ENCODE assay signal across 21 mouse cellular contexts in genomic region chr1:88601801-88602200, GRCm38 (mm10).
DNase-seq lines count a peak whose midpoint lies in the region; ATAC-seq lines count a peak whose summit lies in the region.
"Had no signal": no experiment of that assay in that cellular context is flagged by ENCODE, and none has a peak within 500 bp of the region (broad histone marks: within the 10 kb centered on the region; RNA-seq: fewer than 3 reads in every experiment).

No protein-coding gene starts in this region.

- WGBS in midbrain, embryonic 11.5 days: 78% methylated on average over 8 of the region's 8 CpGs
- WGBS in midbrain, embryonic 16.5 days: 91% methylated on average over 7 of the region's 8 CpGs

- no peak overlapping the region for H3K4me2 ChIP-seq in midbrain, embryonic 11.5 days
- no peak overlapping the region for H3K4me2 ChIP-seq in midbrain, embryonic 16.5 days (ENCODE audit: low read length)
- H3K4me2 ChIP-seq: embryonic facial prominence, embryonic 12.5 days; embryonic facial prominence, embryonic 15.5 days; forebrain, embryonic 12.5 days; forebrain, embryonic 15.5 days; heart, embryonic 11.5 days; hindbrain, embryonic 13.5 days had no signal

- no peaks in the 10 kb centered on the region for H3K9me3 ChIP-seq in midbrain, embryonic 11.5 days (ENCODE audit: control insufficient read depth, low read length)
- no peaks in the 10 kb centered on the region for H3K9me3 ChIP-seq in midbrain, embryonic 16.5 days (replicated peaks; ENCODE audit: control insufficient read depth, low read length, poor library complexity, severe bottlenecking)
- H3K9me3 ChIP-seq: embryonic facial prominence, embryonic 12.5 days; embryonic facial prominence, embryonic 15.5 days; forebrain, embryonic 12.5 days; forebrain, embryonic 15.5 days; hindbrain, embryonic 10.5 days; hindbrain, embryonic 13.5 days had no signal

- H3K9ac ChIP-seq in midbrain, embryonic 11.5 days (ENCODE audit: low read length): no peak overlapping the region
- no peak overlapping the region for H3K9ac ChIP-seq in midbrain, embryonic 16.5 days (ENCODE audit: low read depth, low read length)
- H3K9ac ChIP-seq: embryonic facial prominence, embryonic 12.5 days; embryonic facial prominence, embryonic 15.5 days; forebrain, embryonic 12.5 days; forebrain, embryonic 15.5 days; hindbrain, embryonic 13.5 days had no signal

- H3K4me1 ChIP-seq in midbrain, embryonic 11.5 days (ENCODE audit: control insufficient read depth, insufficient read depth, low read length): no peaks in the 10 kb centered on the region
- H3K4me1 ChIP-seq in midbrain, embryonic 16.5 days (ENCODE audit: control insufficient read depth, insufficient read depth, low read length): no peaks in the 10 kb centered on the region
- H3K4me1 ChIP-seq: embryonic facial prominence, embryonic 12.5 days; forebrain, embryonic 12.5 days; forebrain, embryonic 15.5 days; hindbrain, embryonic 13.5 days had no signal

- no peaks in the 10 kb centered on the region for H3K27me3 ChIP-seq in midbrain, embryonic 11.5 days (ENCODE audit: control insufficient read depth, insufficient read depth, low read length)
- no peaks in the 10 kb centered on the region for H3K27me3 ChIP-seq in midbrain, embryonic 16.5 days (ENCODE audit: control insufficient read depth, insufficient read depth, low read depth, low read length)
- H3K27me3 ChIP-seq: embryonic facial prominence, embryonic 12.5 days; embryonic facial prominence, embryonic 15.5 days; forebrain, embryonic 12.5 days; forebrain, embryonic 15.5 days; hindbrain, embryonic 13.5 days had no signal

- no peak for ATAC-seq in midbrain, embryonic 11.5 days (ENCODE audit: low FRiP score)
- no peak for ATAC-seq in midbrain, embryonic 16.5 days
- peak; percentile 85 for ATAC-seq in CD4-positive, CD25-positive, alpha-beta regulatory T cell, adult 4 months
- ATAC-seq in inflammation-experienced regulatory T-cells, adult 6 months: peak; percentile 58
- no peak for ATAC-seq in erythroid progenitor cell, adult 5-6 weeks (replicated peaks; ENCODE audit: low FRiP score, poor library complexity, severe bottlenecking)
- ATAC-seq: forebrain, embryonic 15.5 days; hindbrain, embryonic 16.5 days; intestine, embryonic 16.5 days had no signal

- H3K36me3 ChIP-seq in midbrain, embryonic 11.5 days (ENCODE audit: control insufficient read depth, insufficient read depth, low read length): no peaks in the 10 kb centered on the region
- H3K36me3 ChIP-seq in midbrain, embryonic 16.5 days (ENCODE audit: control insufficient read depth, insufficient read depth, low read length): no peaks in the 10 kb centered on the region
- H3K36me3 ChIP-seq: embryonic facial prominence, embryonic 12.5 days; embryonic facial prominence, embryonic 15.5 days; forebrain, embryonic 12.5 days; forebrain, embryonic 15.5 days; hindbrain, embryonic 10.5 days; hindbrain, embryonic 13.5 days had no signal

- no peak overlapping the region for H3K4me3 ChIP-seq in midbrain, embryonic 11.5 days (ENCODE audit: low read depth, low read length)
- no peak overlapping the region for H3K4me3 ChIP-seq in midbrain, embryonic 16.5 days (ENCODE audit: low read depth, low read length)
- H3K4me3 ChIP-seq: embryonic facial prominence, embryonic 12.5 days; embryonic facial prominence, embryonic 15.5 days; forebrain, embryonic 12.5 days; forebrain, embryonic 15.5 days; hindbrain, embryonic 10.5 days; hindbrain, embryonic 13.5 days had no signal

- peak; percentile 45 for DNase-seq in midbrain, embryonic 11.5 days (ENCODE audit: low spot score, missing footprints)
- no peak for DNase-seq in spleen, adult 18-20 months
- DNase-seq: adrenal gland, adult 2 months; adrenal gland, postnatal 14 days; cerebellum, adult 11 months; cerebellum, postnatal 25 days; gastrocnemius, postnatal 10 days; gastrocnemius, postnatal 36 days had no signal

- no peak overlapping the region for H3K27ac ChIP-seq in midbrain, embryonic 11.5 days (ENCODE audit: low read depth, low read length)
- H3K27ac ChIP-seq in midbrain, embryonic 16.5 days (ENCODE audit: low read length): no peak overlapping the region
- H3K27ac ChIP-seq: embryonic facial prominence, embryonic 12.5 days; embryonic facial prominence, embryonic 15.5 days; forebrain, embryonic 12.5 days; forebrain, embryonic 15.5 days; hindbrain, embryonic 10.5 days; hindbrain, embryonic 13.5 days had no signal

Comparison
In these comparisons a context has a peak if more than half of its experiments do, and no peak if none do; other contexts are left out.
1. ATAC-seq: peak in CD4-positive, CD25-positive, alpha-beta regulatory T cell, adult 4 months (single experiment) and inflammation-experienced regulatory T-cells, adult 6 months (single experiment); none in midbrain, embryonic 11.5 days (single experiment), midbrain, embryonic 16.5 days (single experiment) and erythroid progenitor cell, adult 5-6 weeks (single experiment).